Mouse (Mus musculus) liver, adult 2 months (tissue): ENCODE measurements around the gene Eno2. TPM values are rescaled to one million over a fixed set of nuclear protein-coding genes. Genes with fewer than 3 reads are reported as not detected.

Source experiments
- DNase-seq: peaks from one replicate; pipeline ENCODE4 v3.0.0-alpha.2; 2011; ENCODE audit warnings: low read depth, low spot score; ENCODE audit errors: extremely low read depth
- H3K27ac ChIP-seq: fragments of 200-500 bp; replicated peaks from 2 replicates; pipeline ENCODE4 v1.5.1; 2012; ENCODE audit warnings: low read depth, mild to moderate bottlenecking, control low read depth, inconsistent platforms, low read length; ENCODE audit not compliant: insufficient read depth
- H3K27me3 ChIP-seq: fragments of 200-500 bp; 2 replicates; pipeline ENCODE4 v1.6.1; 2012; ENCODE audit warnings: mild to moderate bottlenecking, moderate library complexity, low read length, inconsistent platforms; ENCODE audit not compliant: control insufficient read depth, insufficient read depth
- H3K36me3 ChIP-seq: fragments of 200-500 bp; 2 replicates; pipeline ENCODE4 v1.6.1; 2012; ENCODE audit warnings: low read length, inconsistent platforms; ENCODE audit not compliant: control insufficient read depth, insufficient read depth
- H3K4me1 ChIP-seq: fragments of 200-500 bp; 2 replicates; pipeline ENCODE4 v1.6.1; 2011; ENCODE audit warnings: low read length; ENCODE audit not compliant: control insufficient read depth, insufficient read depth
- H3K4me3 ChIP-seq: fragments of 200-500 bp; 2 replicates; pipeline ENCODE4 v1.5.1; 2011; ENCODE audit warnings: low read depth, mild to moderate bottlenecking, control low read depth, low read length, moderate library complexity; ENCODE audit not compliant: insufficient read depth
- H3K79me2 ChIP-seq: fragments of 200-500 bp; 2 replicates; pipeline ENCODE4 v1.6.1; 2012; ENCODE audit warnings: inconsistent platforms, mild to moderate bottlenecking, low read length, moderate library complexity; ENCODE audit not compliant: control insufficient read depth, insufficient read depth
- H3K9ac ChIP-seq: fragments of 200-500 bp; 2 replicates; pipeline ENCODE4 v1.6.1; 2012; ENCODE audit warnings: low read depth, mild to moderate bottlenecking, control low read depth, inconsistent platforms, low read length
- CTCF ChIP-seq: fragments of 200-500 bp; IDR thresholded peaks from 2 replicates; pipeline ENCODE4 v1.5.1; 2011; ENCODE audit warnings: low read depth, low read length, control low read depth
- POLR2A ChIP-seq: fragments of 200-500 bp; IDR thresholded peaks from 2 replicates; pipeline ENCODE4 v1.6.1; 2011; ENCODE audit warnings: low read length, control low read depth; ENCODE audit not compliant: insufficient read depth; ENCODE audit errors: extremely low read depth
- WGBS: fragments of 180-500 bp; shearing (Covaris S2); methylation state at CpG from one replicate; pipeline ENCODE4 v1.1.7; 2018; 5-methylcytosine and 5-hydroxymethylcytosine counted together
- polyA plus RNA-seq: library from polyadenylated mRNA; depleted of rRNA; stranded (reverse); fragments of >200 nt; gene quantifications from 2 replicates; pipeline ENCODE4 v1.2.3, GENCODE M21; 2012
- total RNA-seq: library from RNA; depleted of rRNA; stranded (reverse); fragments of >200 nt; gene quantifications from 2 replicates; pipeline ENCODE4 v1.2.3, GENCODE M21; 2014

Gene Eno2
- total and polyA plus RNA-seq, 2 experiments = 0.09 to 0.34 TPM

GRCm38 (mm10) chr6:124814858-124815774 is 45.6 kb upstream of the Eno2 start:
- no peak overlapping the region for H3K4me3 ChIP-seq
- TF ChIP-seq POLR2A = no peak
- TF ChIP-seq CTCF = no peak
- 75% methylated on average over 9 of the region's 9 CpGs for WGBS
- H3K79me2 ChIP-seq = no peaks in the 10 kb centered on the region
- no peaks in the 10 kb centered on the region for H3K27me3 ChIP-seq
- H3K4me1 ChIP-seq = peaks cover 13% of the 10 kb centered on the region
- H3K27ac ChIP-seq = no peak overlapping the region
- DNase-seq = no peak
- H3K36me3 ChIP-seq = peaks cover 13% of the 10 kb centered on the region
- H3K9ac ChIP-seq = no peak overlapping the region

- DNase-seq = no peak
- 30% methylated on average over 8 of the region's 8 CpGs for WGBS
- TF ChIP-seq CTCF (no peak), POLR2A (no peak)
- peak overlapping the region; percentile 38; the same call in 1 of the 2 replicates for H3K9ac ChIP-seq
- H3K27me3 ChIP-seq = no peaks in the 10 kb centered on the region
- no peaks in the 10 kb centered on the region for H3K79me2 ChIP-seq
- H3K4me1 ChIP-seq = peaks cover 19% of the 10 kb centered on the region
- H3K27ac ChIP-seq = peak overlapping the region; percentile 51
- no peak overlapping the region for H3K4me3 ChIP-seq
- peaks cover 11% of the 10 kb centered on the region for H3K36me3 ChIP-seq
Observed at GRCm38 (mm10) chr6:124814448-124814847, 45.0 kb upstream of the Eno2 start.

GRCm38 (mm10) chr6:124813933-124814332 is 44.5 kb upstream of the Eno2 start, which contains the start of gene Tpi1:
Tpi1 (minus strand) TSS chr6:124814296.
- DNase-seq = peak; percentile 86
- Histone ChIP-seq H3K27me3 (no peaks in the 10 kb centered on the region), H3K4me1 (peaks cover 19% of the 10 kb centered on the region), H3K4me3 (peak within 1 kb of the TSS; percentile 80), H3K27ac (peak within 1 kb of the TSS; percentile 76), H3K9ac (peak within 1 kb of the TSS; percentile 79), H3K79me2 (no peaks in the 10 kb centered on the region), H3K36me3 (peaks cover 10% of the 10 kb centered on the region)
- under 1% methylated on average over 22 of the region's 22 CpGs for WGBS
- TF ChIP-seq POLR2A = peak; percentile 95; the same call in 1 of the 2 replicates
- TF ChIP-seq CTCF = no peak

GRCm38 (mm10) chr6:124813496-124813895 is 44.0 kb upstream of the Eno2 start:
- Histone ChIP-seq H3K27me3 (no peaks in the 10 kb centered on the region), H3K79me2 (no peaks in the 10 kb centered on the region), H3K4me1 (peaks cover 19% of the 10 kb centered on the region), H3K4me3 (peak overlapping the region; percentile 80), H3K27ac (peak overlapping the region; percentile 76), H3K36me3 (peaks cover 10% of the 10 kb centered on the region), H3K9ac (peak overlapping the region; percentile 79)
- no peak for TF ChIP-seq POLR2A
- TF ChIP-seq CTCF = no peak
- WGBS = 0% methylated on average over 18 of the region's 18 CpGs
- peak; percentile 41 for DNase-seq

- Histone ChIP-seq H3K36me3 (peaks cover 10% of the 10 kb centered on the region), H3K27ac (peak overlapping the region; percentile 76), H3K4me1 (peaks cover 23% of the 10 kb centered on the region), H3K27me3 (no peaks in the 10 kb centered on the region), H3K9ac (peak overlapping the region; percentile 79), H3K79me2 (no peaks in the 10 kb centered on the region), H3K4me3 (peak overlapping the region; percentile 80)
- 14% methylated on average over 9 of the region's 9 CpGs for WGBS
- TF ChIP-seq POLR2A (no peak), CTCF (no peak)
- peak; percentile 78 for DNase-seq
Observed at GRCm38 (mm10) chr6:124812848-124813247, 43.4 kb upstream of the Eno2 start.
